Mouse (Mus musculus) heart, postnatal 10 days (tissue): ENCODE measurements at regions not wholly inside any gene's neighbourhood (a gene's known extent, or its start where the extent isn't known, plus 50 kb on each side); places are given as distances from the start of the nearest gene placed in this dataset.

ENCODE experiments used
- DNase-seq, 2 experiments: peaks; one replicate each; pipeline ENCODE4 v3.0.0; 2021
- intact Hi-C: fragments of 180-260 bp; cut with DNase I; formaldehyde crosslinking; loops from one replicate; pipeline ENCODE4 v1.15.1; 2025

- peak; percentile 34 to 35 for DNase-seq
- intact Hi-C loops: no loop called here
These were observed 294.1 kb downstream of the Bcl11a start for GRCm38 (mm10) chr11:24371963-24372362.

GRCm38 (mm10) chr11:24372616-24373015 lies 294.8 kb downstream of the Bcl11a start:
- intact Hi-C loops: no loop called here
- no peak for DNase-seq

- DNase-seq: no peak
- intact Hi-C loops: no loop called here
These were observed 295.4 kb downstream of the Bcl11a start for GRCm38 (mm10) chr11:24373301-24373700.

- intact Hi-C loops: no loop called here
- no peak for DNase-seq
These were observed 299.7 kb downstream of the Bcl11a start for GRCm38 (mm10) chr11:24377530-24377929.

- peak in 1 of 2 experiments; percentile 16 for DNase-seq
- intact Hi-C loops: no loop called here
These were observed 312.7 kb downstream of the Bcl11a start for GRCm38 (mm10) chr11:24390578-24390977.

GRCm38 (mm10) chr11:24391385-24391784 lies 313.5 kb downstream of the Bcl11a start:
- intact Hi-C loops: no loop called here
- DNase-seq: no peak

GRCm38 (mm10) chr11:24395478-24395877 lies 317.6 kb downstream of the Bcl11a start:
- DNase-seq: no peak
- intact Hi-C loops: no loop called here

- intact Hi-C loops: no loop called here
- DNase-seq: no peak
These were observed 319.1 kb downstream of the Bcl11a start for GRCm38 (mm10) chr11:24396911-24397310.

- no peak for DNase-seq
- intact Hi-C loops: no loop called here
These were observed 319.9 kb downstream of the Bcl11a start for GRCm38 (mm10) chr11:24397710-24398109.

GRCm38 (mm10) chr11:24401151-24401550 lies 323.3 kb downstream of the Bcl11a start:
- intact Hi-C loops: loop anchor here (10.0 kb wide), 1 partner anchor 316 kb away; no protein-coding TSS in a partner anchor
- no peak for DNase-seq

- intact Hi-C loops: loop anchor here (10.0 kb wide), 1 partner anchor 317 kb away; no protein-coding TSS in a partner anchor
- peak; percentile 4 to 5 for DNase-seq
These were observed 324.3 kb downstream of the Bcl11a start for GRCm38 (mm10) chr11:24402127-24402526.

- DNase-seq: peak; percentile 37 to 50
- intact Hi-C loops: loop anchor here (5.0 kb wide), 1 partner anchor 887 kb away; no protein-coding TSS in a partner anchor
These were observed 336.9 kb downstream of the Bcl11a start for GRCm38 (mm10) chr11:24414804-24415203.

- intact Hi-C loops: no loop called here
- no peak for DNase-seq
These were observed 344.4 kb downstream of the Bcl11a start for GRCm38 (mm10) chr11:24422066-24422775.

GRCm38 (mm10) chr11:24423278-24423677 lies 345.4 kb downstream of the Bcl11a start:
- intact Hi-C loops: no loop called here
- no peak for DNase-seq

- intact Hi-C loops: no loop called here
- no peak for DNase-seq
These were observed 349.4 kb downstream of the Bcl11a start for GRCm38 (mm10) chr11:24426995-24427883.

- DNase-seq: no peak
- intact Hi-C loops: no loop called here
These were observed 370.8 kb downstream of the Bcl11a start for GRCm38 (mm10) chr11:24448608-24449007.

- intact Hi-C loops: no loop called here
- DNase-seq: no peak
These were observed 374.4 kb downstream of the Bcl11a start for GRCm38 (mm10) chr11:24452267-24452666.

- intact Hi-C loops: no loop called here
- DNase-seq: peak; percentile 2 to 4
These were observed 386.8 kb downstream of the Bcl11a start for GRCm38 (mm10) chr11:24464642-24465041.

GRCm38 (mm10) chr11:24467458-24467857 lies 389.6 kb downstream of the Bcl11a start:
- intact Hi-C loops: no loop called here
- no peak for DNase-seq

- DNase-seq: no peak
- intact Hi-C loops: no loop called here
These were observed 392.6 kb downstream of the Bcl11a start for GRCm38 (mm10) chr11:24470469-24470868.

GRCm38 (mm10) chr11:24472617-24473367 lies 394.9 kb downstream of the Bcl11a start:
- no peak for DNase-seq
- intact Hi-C loops: no loop called here
